Mouse (Mus musculus) spleen, adult 2 months (tissue): ENCODE data around the gene Elf2. TPM values are rescaled to one million over a fixed set of nuclear protein-coding genes. Genes with fewer than 3 reads are reported as not detected.

Experiments
- DNase-seq, 2 experiments: peaks; one replicate each; pipeline versions ENCODE4 v3.0.0 to v3.0.0-alpha.2; 2012 to 2021; ENCODE audit warnings: low spot score in 2 of 2, low read depth in 1 of 2
- H3K27ac ChIP-seq: fragments of 200-500 bp; 2 replicates; pipeline ENCODE4 v1.5.1; 2012; ENCODE audit warnings: low read length, inconsistent platforms; ENCODE audit not compliant: insufficient read depth
- H3K27me3 ChIP-seq: fragments of 200-500 bp; 2 replicates; pipeline ENCODE4 v1.6.1; 2012; ENCODE audit warnings: mild to moderate bottlenecking, moderate library complexity, low read length, inconsistent platforms; ENCODE audit not compliant: control insufficient read depth, insufficient read depth
- H3K36me3 ChIP-seq: fragments of 200-500 bp; 2 replicates; pipeline ENCODE4 v1.6.1; 2012; ENCODE audit warnings: mild to moderate bottlenecking, low read length, inconsistent platforms; ENCODE audit not compliant: control insufficient read depth, insufficient read depth
- H3K4me1 ChIP-seq: fragments of 200-500 bp; 2 replicates; pipeline ENCODE4 v1.6.1; 2011; ENCODE audit warnings: inconsistent platforms; ENCODE audit not compliant: control insufficient read depth, insufficient read depth, insufficient read length
- H3K4me3 ChIP-seq: fragments of 200-500 bp; 2 replicates; pipeline ENCODE4 v1.5.1; 2011; ENCODE audit warnings: mild to moderate bottlenecking, inconsistent platforms; ENCODE audit not compliant: insufficient read depth, insufficient read length; ENCODE audit errors: extremely low read depth
- CTCF ChIP-seq: fragments of 200-500 bp; IDR thresholded peaks from 2 replicates; pipeline ENCODE4 v1.5.1; 2011; ENCODE audit warnings: mild to moderate bottlenecking, inconsistent platforms; ENCODE audit not compliant: insufficient read depth, insufficient read length, insufficient replicate concordance; ENCODE audit errors: extremely low read depth
- POLR2A ChIP-seq: fragments of 200-500 bp; IDR thresholded peaks from 2 replicates; pipeline ENCODE4 v1.6.1; 2011; ENCODE audit warnings: low read depth, low read length, inconsistent platforms
- WGBS: fragments of 180-500 bp; shearing (Covaris S2); methylation state at CpG from one replicate; pipeline ENCODE4 v1.1.7; 2018; 5-methylcytosine and 5-hydroxymethylcytosine counted together
- polyA plus RNA-seq: library from polyadenylated mRNA; depleted of rRNA; stranded (reverse); fragments of >200 nt; gene quantifications from 2 replicates; pipeline ENCODE4 v1.2.3, GENCODE M21; 2012

Elf2 gene
- polyA plus RNA-seq, 1 experiment = 36.6 TPM

DNA sequence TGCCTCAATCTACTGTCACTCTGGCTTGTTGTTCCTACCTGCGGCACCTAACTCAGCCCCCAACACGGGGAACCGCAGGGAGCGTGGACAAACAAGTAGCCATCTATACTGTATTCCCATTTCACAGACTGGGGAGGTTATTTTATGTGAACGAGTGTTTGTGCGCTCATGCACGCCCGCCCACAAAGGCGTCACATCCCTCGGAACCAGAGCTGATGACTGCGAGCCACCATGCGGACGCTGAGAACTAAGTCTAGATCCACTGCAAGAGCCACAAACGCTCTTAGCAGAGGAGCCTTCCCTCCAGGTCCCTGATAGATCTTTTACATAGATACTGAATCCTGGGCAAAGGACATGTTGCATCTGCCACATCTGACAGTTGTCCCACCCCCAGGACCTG lies 10.4 kb downstream of the Elf2 start:
- Histone ChIP-seq H3K36me3 (peaks cover 1% of the 10 kb centered on the region; the same call in 1 of the 2 replicates), H3K27me3 (no peaks in the 10 kb centered on the region), H3K4me1 (peaks cover 8% of the 10 kb centered on the region; the same call in 1 of the 2 replicates), H3K27ac (no peak overlapping the region), H3K4me3 (no peak overlapping the region)
- TF ChIP-seq POLR2A = no peak
- no peak for TF ChIP-seq CTCF
- no peak for DNase-seq
- WGBS = 84% methylated on average over 14 of the region's 14 CpGs

DNA sequence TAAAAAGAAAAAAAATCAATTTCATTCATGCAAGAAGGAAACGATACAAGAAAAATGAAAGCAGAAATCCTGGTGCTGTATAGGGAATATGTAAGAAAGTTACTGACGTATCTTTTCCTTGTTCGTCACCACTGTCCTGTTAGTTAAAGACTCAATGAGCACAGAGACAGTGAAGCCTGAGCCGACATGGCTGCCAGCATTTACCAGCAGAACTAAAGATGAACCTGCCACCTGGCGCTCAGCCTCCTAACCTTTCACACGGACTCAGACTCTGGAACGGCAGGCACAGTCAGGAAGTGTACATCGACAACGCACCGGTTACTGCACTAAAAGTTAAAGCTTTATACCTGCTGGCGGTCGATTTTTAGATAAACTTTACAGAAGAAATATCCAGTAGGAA lies 11.9 kb downstream of the Elf2 start:
- no peak overlapping the region for H3K4me3 ChIP-seq
- WGBS = 93% methylated on average over 12 of the region's 12 CpGs
- no peaks in the 10 kb centered on the region for H3K27me3 ChIP-seq
- no peak for DNase-seq
- H3K27ac ChIP-seq = no peak overlapping the region
- peaks cover 7% of the 10 kb centered on the region; the same call in 1 of the 2 replicates for H3K4me1 ChIP-seq
- H3K36me3 ChIP-seq = peaks cover 1% of the 10 kb centered on the region; the same call in 1 of the 2 replicates
- TF ChIP-seq CTCF (no peak), POLR2A (no peak)

DNA sequence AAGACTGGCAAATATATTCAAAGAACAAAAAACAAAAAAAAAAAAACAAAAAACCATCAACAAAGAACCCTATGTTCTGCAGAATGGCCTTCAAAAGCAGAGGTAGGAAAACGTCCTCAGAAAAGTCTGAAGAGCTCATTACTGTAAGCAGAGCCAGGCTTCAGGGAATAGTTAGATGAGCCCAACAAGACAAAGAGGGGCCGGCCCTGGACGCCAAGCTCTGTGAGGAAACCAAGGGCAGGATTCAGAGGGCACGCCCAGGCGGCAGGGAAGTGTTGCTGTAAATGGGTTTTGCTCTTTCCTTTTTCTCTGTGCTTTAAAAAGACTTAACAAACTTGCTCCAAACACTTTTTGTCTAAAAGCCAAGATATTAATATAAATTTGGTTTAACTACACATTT lies 12.6 kb downstream of the Elf2 start:
- no peak for DNase-seq
- Histone ChIP-seq H3K36me3 (peaks cover 1% of the 10 kb centered on the region; the same call in 1 of the 2 replicates), H3K4me3 (no peak overlapping the region)

DNA sequence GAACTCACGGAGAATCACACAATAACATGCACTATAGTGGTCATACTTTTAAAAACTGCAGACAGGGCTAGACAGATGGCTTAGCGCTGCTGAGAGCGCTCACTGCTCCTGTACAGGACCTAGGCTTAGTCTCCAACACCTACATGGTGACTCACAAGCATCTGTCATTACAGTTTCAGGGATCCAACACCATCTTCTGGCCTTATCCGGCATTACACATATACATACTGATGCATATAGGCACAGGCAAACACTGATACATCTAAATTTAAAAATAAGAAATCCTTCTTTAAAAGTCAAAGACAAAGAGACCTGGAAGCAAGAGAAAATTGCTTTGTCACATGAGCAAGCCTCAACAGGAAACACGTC lies 13.1 kb downstream of the Elf2 start:
- no peak overlapping the region for H3K4me3 ChIP-seq
- 93% methylated on average over 5 of the region's 5 CpGs for WGBS
- peaks cover 4% of the 10 kb centered on the region; the same call in 1 of the 2 replicates for H3K4me1 ChIP-seq
- H3K36me3 ChIP-seq = peaks cover 1% of the 10 kb centered on the region; the same call in 1 of the 2 replicates
- H3K27me3 ChIP-seq = no peaks in the 10 kb centered on the region
- no peak overlapping the region for H3K27ac ChIP-seq
- DNase-seq = no peak
- TF ChIP-seq CTCF = no peak
- no peak for TF ChIP-seq POLR2A

More for the DNA sequence above, 12.6 kb downstream of the Elf2 start:
- H3K4me1 ChIP-seq = peaks cover 4% of the 10 kb centered on the region; the same call in 1 of the 2 replicates
- no peak overlapping the region for H3K27ac ChIP-seq
- no peaks in the 10 kb centered on the region for H3K27me3 ChIP-seq
- no peak for TF ChIP-seq POLR2A
- no peak for TF ChIP-seq CTCF
- WGBS = 87% methylated on average over 5 of the region's 5 CpGs

DNA sequence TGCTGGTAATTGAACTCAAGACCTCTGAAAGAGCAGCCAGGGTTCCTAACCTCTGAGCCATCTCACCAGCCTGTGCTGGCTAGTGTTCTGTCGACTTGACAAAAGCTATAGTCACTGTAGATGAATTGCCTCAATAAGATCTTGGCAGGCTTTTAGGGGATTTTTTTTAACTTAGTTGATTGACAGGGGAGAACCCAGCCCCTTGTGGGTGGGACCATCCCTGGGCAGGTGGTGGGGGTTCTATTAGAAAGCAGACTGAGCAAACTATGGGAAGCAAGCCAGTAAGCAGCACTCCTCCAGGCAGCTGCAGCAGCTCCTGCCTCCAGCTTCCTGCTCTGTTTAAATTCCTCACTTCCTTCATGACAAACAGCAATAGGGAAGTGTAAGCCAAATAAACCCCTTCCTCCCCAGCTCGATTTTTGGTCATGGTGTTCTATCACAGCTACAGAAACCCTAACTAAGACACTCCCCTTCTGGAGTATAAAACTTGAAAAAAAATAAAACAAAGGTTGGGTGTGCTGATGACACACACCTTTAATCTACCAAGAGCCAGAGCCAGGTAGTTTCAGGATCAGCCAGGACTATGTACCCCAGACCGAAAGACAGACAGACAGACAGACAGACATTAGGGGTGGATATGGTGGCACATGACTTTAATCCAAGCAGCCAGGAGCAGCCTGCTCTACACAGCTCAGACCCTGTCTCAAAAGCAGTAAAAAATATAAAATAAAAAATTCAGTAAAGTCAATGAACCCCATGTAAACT lies 13.6 kb downstream of the Elf2 start:
- Histone ChIP-seq H3K27ac (no peak overlapping the region; the same call in 1 of the 2 replicates), H3K4me1 (peaks cover 4% of the 10 kb centered on the region; the same call in 1 of the 2 replicates), H3K4me3 (no peak overlapping the region), H3K27me3 (no peaks in the 10 kb centered on the region), H3K36me3 (peaks cover 6% of the 10 kb centered on the region)
- 52% methylated on average over 3 of the region's 3 CpGs for WGBS
- TF ChIP-seq CTCF = no peak
- TF ChIP-seq POLR2A = no peak
- no peak for DNase-seq

DNA sequence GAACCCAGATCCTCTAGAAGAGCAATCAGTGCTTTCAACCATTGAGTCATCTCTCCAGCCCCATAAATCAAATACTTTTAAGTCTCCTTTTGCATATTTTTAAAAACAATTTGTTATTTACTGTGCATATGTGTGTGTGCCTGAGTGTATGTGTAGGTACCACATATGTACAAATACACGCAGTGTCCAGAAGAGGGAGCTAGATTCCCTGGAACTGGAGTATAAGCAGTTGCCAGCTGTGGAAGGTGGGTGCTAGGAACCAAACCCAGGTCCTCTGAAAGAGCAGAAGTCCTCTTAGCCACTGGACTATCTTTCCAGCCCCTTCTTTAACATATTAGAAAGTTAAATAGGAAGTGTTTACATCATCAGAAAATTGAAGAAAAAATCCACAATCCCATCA lies 15.0 kb downstream of the Elf2 start:
- H3K36me3 ChIP-seq = peaks cover 10% of the 10 kb centered on the region
- H3K4me1 ChIP-seq = peaks cover 4% of the 10 kb centered on the region; the same call in 1 of the 2 replicates

DNA sequence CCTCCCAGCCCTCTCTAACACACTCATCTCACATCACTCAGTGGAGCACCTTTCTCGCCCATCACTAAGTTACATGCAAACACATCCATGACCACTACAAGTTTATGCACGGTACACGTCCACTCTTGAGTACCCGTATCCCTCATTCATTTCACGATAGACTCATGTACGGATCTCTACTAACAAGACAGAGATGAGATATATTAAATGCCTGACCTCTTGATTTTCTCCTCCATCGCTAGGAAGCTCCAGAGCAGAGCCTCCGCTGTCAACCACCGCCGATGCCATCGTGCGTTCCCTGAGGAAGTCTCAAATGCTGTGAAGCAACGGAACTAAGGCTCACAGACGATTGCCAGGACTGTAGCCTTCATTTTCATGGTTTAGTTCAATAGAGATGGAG lies 17.5 kb downstream of the Elf2 start:
- H3K4me1 ChIP-seq = no peaks in the 10 kb centered on the region; the same call in 1 of the 2 replicates
- no peak overlapping the region for H3K27ac ChIP-seq
- TF ChIP-seq POLR2A (no peak), CTCF (no peak)
- 97% methylated on average over 14 of the region's 14 CpGs for WGBS
- no peak overlapping the region for H3K4me3 ChIP-seq
- peaks cover 14% of the 10 kb centered on the region for H3K36me3 ChIP-seq
- DNase-seq = no peak
- H3K27me3 ChIP-seq = no peaks in the 10 kb centered on the region

More for the DNA sequence above, 15.0 kb downstream of the Elf2 start:
- no peak for DNase-seq
- Histone ChIP-seq H3K27ac (no peak overlapping the region), H3K4me3 (no peak overlapping the region), H3K27me3 (no peaks in the 10 kb centered on the region)
- WGBS = 93% methylated on average over 1 of the region's 1 CpGs
- TF ChIP-seq POLR2A = no peak
- no peak for TF ChIP-seq CTCF
